Mouse (Mus musculus) embryonic facial prominence, embryonic 15.5 days (tissue): ENCODE results near the gene Dnajb14. TPM values are rescaled to one million over a fixed set of nuclear protein-coding genes. Genes with fewer than 3 reads are reported as not detected.
A peak's percentile ranks its signal among the peaks of the same experiment; 100 is the strongest.
"Not testable (repeated sequence)": the region's sequence is repeated elsewhere in the genome, so short reads cannot be mapped to it uniquely, and the experiment has no call there.

ENCODE experiments used
- ATAC-seq: fragments of 200-750 bp; cut with Nextera tagmentation; 2 replicates; pipeline ENCODE4 v1.8.0; 2017; ENCODE audit warnings: low read depth, moderate TSS enrichment; ENCODE audit not compliant: insufficient number of reproducible peaks, low FRiP score, low TSS enrichment
- H3K27ac ChIP-seq: fragments of 300-500 bp; sonication (generic); replicated peaks from 2 replicates; pipeline ENCODE4 v1.5.1; 2015; ENCODE audit warnings: mild to moderate bottlenecking, inconsistent platforms
- H3K27me3 ChIP-seq: fragments of 300-500 bp; sonication (generic); 2 replicates; pipeline ENCODE4 v1.6.1; 2015; ENCODE audit warnings: inconsistent platforms
- H3K36me3 ChIP-seq: fragments of 300-500 bp; sonication (generic); 2 replicates; pipeline ENCODE4 v1.6.1; 2015; ENCODE audit warnings: mild to moderate bottlenecking, inconsistent platforms
- H3K4me1 ChIP-seq: fragments of 300-500 bp; sonication (generic); 2 replicates; pipeline ENCODE4 v1.6.1; 2015; ENCODE audit warnings: inconsistent platforms
- H3K4me2 ChIP-seq: fragments of 300-500 bp; sonication (generic); replicated peaks from 2 replicates; pipeline ENCODE4 v1.6.1; 2015; ENCODE audit warnings: mild to moderate bottlenecking, inconsistent platforms
- H3K4me3 ChIP-seq: fragments of 300-500 bp; sonication (generic); replicated peaks from 2 replicates; pipeline ENCODE4 v1.5.1; 2015; ENCODE audit warnings: mild to moderate bottlenecking, inconsistent platforms
- H3K9ac ChIP-seq: fragments of 300-500 bp; sonication (generic); 2 replicates; pipeline ENCODE4 v1.6.1; 2015; ENCODE audit warnings: inconsistent platforms
- H3K9me3 ChIP-seq: fragments of 300-500 bp; sonication (generic); replicated peaks from 2 replicates; pipeline ENCODE4 v1.6.1; 2016; ENCODE audit warnings: inconsistent platforms
- WGBS: fragments of 180-500 bp; shearing (Covaris S2); methylation state at CpG from one replicate; pipeline ENCODE4 v1.1.7; 2015; 5-methylcytosine and 5-hydroxymethylcytosine counted together
- polyA plus RNA-seq: library from polyadenylated mRNA; unstranded; fragments of >200 nt; fragmentation: Nextera tagmentation; extraction: Ambion mirVana; gene quantifications from 2 replicates; pipeline ENCODE4 v1.2.1, GENCODE M21; 2015

Dnajb14 gene
- polyA plus RNA-seq, 1 experiment from 2014 or later: 13.9 TPM

GRCm38 (mm10) chr3:137846552-137846951 is 20.9 kb upstream of the Dnajb14 start:
- no peak overlapping the region for H3K4me3 ChIP-seq
- H3K9me3 ChIP-seq: no peaks in the 10 kb centered on the region
- H3K4me2 ChIP-seq: no peak overlapping the region
- no peak overlapping the region for H3K9ac ChIP-seq
- no peaks in the 10 kb centered on the region for H3K4me1 ChIP-seq
- no peaks in the 10 kb centered on the region for H3K27me3 ChIP-seq
- no peaks in the 10 kb centered on the region for H3K36me3 ChIP-seq
- H3K27ac ChIP-seq: no peak overlapping the region
- WGBS: 88% methylated on average over 5 of the region's 5 CpGs
- ATAC-seq: no peak

DNA sequence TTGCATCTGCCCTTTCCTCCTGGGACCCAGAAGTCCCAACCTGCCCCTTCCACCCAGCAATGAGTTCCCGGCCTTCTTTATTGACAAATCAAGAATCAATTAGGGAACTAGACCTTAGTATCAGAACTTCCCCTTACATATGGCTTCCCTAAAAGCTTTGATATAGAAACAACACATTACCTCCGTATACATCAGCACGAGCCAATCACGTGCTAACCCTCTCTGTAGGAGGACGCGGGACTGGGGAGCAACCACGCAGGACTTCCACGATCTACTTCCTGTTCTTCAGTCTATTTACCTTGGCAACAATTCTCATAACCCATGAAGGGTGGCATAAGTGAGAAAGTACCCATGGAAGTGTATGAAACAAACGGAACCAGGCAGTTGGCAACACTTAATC is 19.1 kb upstream of the Dnajb14 start:
- Histone ChIP-seq H3K9me3 (no peaks in the 10 kb centered on the region), H3K9ac (no peak overlapping the region), H3K36me3 (no peaks in the 10 kb centered on the region), H3K27me3 (no peaks in the 10 kb centered on the region), H3K4me3 (no peak overlapping the region), H3K4me2 (no peak overlapping the region), H3K27ac (no peak overlapping the region), H3K4me1 (no peaks in the 10 kb centered on the region)
- WGBS: 91% methylated on average over 9 of the region's 9 CpGs
- ATAC-seq: no peak

GRCm38 (mm10) chr3:137849697-137850096 is 17.8 kb upstream of the Dnajb14 start:
- Histone ChIP-seq H3K4me1 (no peaks in the 10 kb centered on the region), H3K9me3 (no peaks in the 10 kb centered on the region), H3K4me2 (no peak overlapping the region), H3K9ac (no peak overlapping the region), H3K36me3 (no peaks in the 10 kb centered on the region), H3K4me3 (no peak overlapping the region), H3K27ac (no peak overlapping the region), H3K27me3 (no peaks in the 10 kb centered on the region)
- ATAC-seq: no peak
- 87% methylated on average over 5 of the region's 5 CpGs for WGBS

GRCm38 (mm10) chr3:137851196-137851595 is 16.3 kb upstream of the Dnajb14 start:
- Histone ChIP-seq H3K36me3 (no peaks in the 10 kb centered on the region), H3K4me3 (no peak overlapping the region), H3K4me2 (no peak overlapping the region)

DNA sequence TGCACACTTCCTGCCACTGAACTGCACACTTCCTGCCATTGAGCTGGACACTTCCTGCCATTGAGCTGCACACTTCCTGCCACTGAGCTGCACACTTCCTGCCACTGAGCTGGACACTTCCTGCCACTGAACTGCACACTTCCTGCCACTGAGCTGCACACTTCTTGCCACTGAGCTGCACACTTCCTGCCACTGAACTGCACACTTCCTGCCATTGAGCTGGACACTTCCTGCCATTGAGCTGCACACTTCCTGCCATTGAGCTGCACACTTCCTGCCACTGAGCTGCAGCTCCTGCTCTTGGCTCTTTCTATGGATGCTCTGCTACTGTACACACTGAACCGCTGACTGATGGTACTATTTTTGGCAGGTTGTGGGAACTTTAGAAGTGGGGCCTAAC is 14.5 kb upstream of the Dnajb14 start:
- not testable (repeated sequence) for H3K4me3 ChIP-seq, H3K36me3 ChIP-seq, H3K4me1 ChIP-seq, H3K27me3 ChIP-seq, H3K4me2 ChIP-seq, H3K9ac ChIP-seq, H3K9me3 ChIP-seq, ATAC-seq, H3K27ac ChIP-seq
- 94% methylated on average over 1 of the region's 1 CpGs for WGBS

More at GRCm38 (mm10) chr3:137851196-137851595, 16.3 kb upstream of the Dnajb14 start:
- no peaks in the 10 kb centered on the region for H3K27me3 ChIP-seq
- WGBS: 87% methylated on average over 2 of the region's 2 CpGs
- H3K4me1 ChIP-seq: no peaks in the 10 kb centered on the region
- ATAC-seq: no peak
- no peaks in the 10 kb centered on the region for H3K9me3 ChIP-seq
- no peak overlapping the region for H3K27ac ChIP-seq
- no peak overlapping the region for H3K9ac ChIP-seq

DNA sequence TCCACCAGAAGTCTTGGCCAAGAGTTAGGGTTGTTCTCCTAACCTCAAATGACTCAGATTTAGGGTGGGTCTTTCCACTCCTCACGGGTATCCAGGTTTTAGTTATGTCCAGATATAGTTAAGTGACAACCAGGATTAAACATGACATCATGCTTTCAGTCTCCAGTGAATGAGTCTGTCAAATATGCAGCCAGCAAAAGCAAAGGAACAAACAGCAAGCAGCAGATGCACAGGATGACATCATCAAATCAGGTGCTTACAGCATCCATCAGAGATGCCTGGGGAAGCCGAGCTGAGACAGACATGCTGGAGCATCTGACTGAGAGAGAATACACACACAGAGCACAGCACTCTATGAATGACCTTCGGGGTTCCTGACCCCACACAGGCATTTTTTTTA is 12.1 kb upstream of the Dnajb14 start:
- no peak for ATAC-seq

GRCm38 (mm10) chr3:137856061-137856460 is 11.4 kb upstream of the Dnajb14 start:
- no peak for ATAC-seq
- Histone ChIP-seq H3K9me3 (no peaks in the 10 kb centered on the region), H3K4me3 (no peak overlapping the region)

More for the DNA sequence above, 12.1 kb upstream of the Dnajb14 start:
- H3K9ac ChIP-seq: no peak overlapping the region
- H3K36me3 ChIP-seq: no peaks in the 10 kb centered on the region
- no peaks in the 10 kb centered on the region for H3K9me3 ChIP-seq
- no peak overlapping the region for H3K27ac ChIP-seq
- no peaks in the 10 kb centered on the region for H3K27me3 ChIP-seq
- H3K4me3 ChIP-seq: no peak overlapping the region
- H3K4me2 ChIP-seq: no peak overlapping the region
- H3K4me1 ChIP-seq: no peaks in the 10 kb centered on the region
- 77% methylated on average over 3 of the region's 3 CpGs for WGBS

DNA sequence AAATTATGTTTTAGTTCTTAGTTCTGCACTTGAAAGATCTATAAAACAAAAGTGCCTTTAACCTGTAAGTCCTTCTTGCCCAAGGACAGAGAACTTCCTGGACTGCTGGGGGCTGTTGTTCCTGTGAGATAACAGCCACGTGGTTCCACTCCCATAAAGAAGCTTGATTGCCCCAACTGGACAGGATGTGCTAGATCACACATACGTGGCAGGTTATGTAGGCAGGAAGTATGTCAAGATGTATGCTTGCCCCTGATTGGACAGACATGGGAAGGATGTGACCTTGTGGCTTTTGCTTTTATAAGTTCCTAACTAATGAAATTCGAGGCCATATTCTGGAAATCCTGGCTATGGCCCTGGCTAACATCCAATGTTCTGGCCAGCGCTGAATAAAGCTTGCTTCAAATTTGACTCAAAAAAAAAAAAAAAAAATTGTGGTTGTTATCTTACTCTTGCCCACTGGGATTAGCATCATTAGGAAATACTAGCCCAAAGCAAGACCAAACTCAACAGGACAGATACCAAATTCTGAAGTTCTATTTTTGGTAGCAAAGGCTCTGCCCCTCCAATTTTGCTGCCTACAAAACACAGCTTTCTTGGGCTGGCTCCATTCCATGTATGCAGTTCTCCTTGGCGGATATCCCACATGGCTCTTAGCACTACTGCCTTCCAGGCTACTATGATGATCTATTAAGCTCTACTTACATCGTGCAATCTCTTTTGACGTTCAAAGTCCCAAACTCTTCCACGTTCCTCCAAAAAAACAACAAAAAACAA is 6.9 kb upstream of the Dnajb14 start:
- no peaks in the 10 kb centered on the region for H3K27me3 ChIP-seq
- no peak for ATAC-seq
- no peak overlapping the region for H3K27ac ChIP-seq
- H3K36me3 ChIP-seq: no peaks in the 10 kb centered on the region
- no peak overlapping the region for H3K4me2 ChIP-seq
- WGBS: 67% methylated on average over 8 of the region's 8 CpGs
- H3K4me3 ChIP-seq: no peak overlapping the region
- H3K9me3 ChIP-seq: no peaks in the 10 kb centered on the region
- H3K9ac ChIP-seq: no peak overlapping the region
- no peaks in the 10 kb centered on the region for H3K4me1 ChIP-seq

More at GRCm38 (mm10) chr3:137856061-137856460, 11.4 kb upstream of the Dnajb14 start:
- WGBS: 73% methylated on average over 7 of the region's 7 CpGs
- Histone ChIP-seq H3K4me2 (no peak overlapping the region), H3K9ac (no peak overlapping the region), H3K27me3 (no peaks in the 10 kb centered on the region), H3K4me1 (no peaks in the 10 kb centered on the region), H3K27ac (no peak overlapping the region), H3K36me3 (no peaks in the 10 kb centered on the region)

- H3K4me1 ChIP-seq: peaks cover 4% of the 10 kb centered on the region; the same call in 1 of the 2 replicates
- no peaks in the 10 kb centered on the region for H3K36me3 ChIP-seq
- no peaks in the 10 kb centered on the region for H3K27me3 ChIP-seq
- H3K9me3 ChIP-seq: no peaks in the 10 kb centered on the region
- H3K9ac ChIP-seq: no peak overlapping the region
- H3K27ac ChIP-seq: no peak overlapping the region
- H3K4me2 ChIP-seq: no peak overlapping the region
- no peak overlapping the region for H3K4me3 ChIP-seq
- whole genome bisulfite sequencing: 84% methylated on average over 4 of the region's 4 CpGs
- ATAC-seq: no peak
These were observed 6.0 kb upstream of the Dnajb14 start for GRCm38 (mm10) chr3:137861436-137861835.

DNA sequence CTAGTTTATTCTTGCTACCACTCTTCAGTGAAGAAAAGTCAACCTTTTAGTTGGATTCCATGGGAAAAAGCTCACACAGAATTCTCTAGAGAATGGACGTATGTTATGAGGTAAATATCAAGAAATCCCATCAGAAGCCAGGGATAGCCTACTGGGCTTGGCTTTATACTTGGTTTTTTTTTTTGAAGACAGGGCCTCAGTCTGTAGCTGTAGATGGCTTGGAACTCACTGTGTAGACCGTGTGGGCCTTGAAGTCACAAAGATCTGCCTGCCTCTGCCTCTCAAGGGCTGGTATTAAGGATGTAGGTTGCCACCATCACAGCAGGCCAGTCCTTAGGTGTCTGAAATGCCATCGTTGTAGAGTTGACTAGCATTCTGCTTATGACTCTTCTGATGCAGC is 4.9 kb upstream of the Dnajb14 start:
- H3K4me2 ChIP-seq: no peak overlapping the region
- H3K4me1 ChIP-seq: peaks cover 12% of the 10 kb centered on the region
- no peaks in the 10 kb centered on the region for H3K27me3 ChIP-seq
- no peak overlapping the region for H3K27ac ChIP-seq
- H3K36me3 ChIP-seq: no peaks in the 10 kb centered on the region
- no peak for ATAC-seq
- no peak overlapping the region for H3K9ac ChIP-seq
- no peak overlapping the region for H3K4me3 ChIP-seq
- no peaks in the 10 kb centered on the region for H3K9me3 ChIP-seq
- WGBS: 90% methylated on average over 3 of the region's 3 CpGs

DNA sequence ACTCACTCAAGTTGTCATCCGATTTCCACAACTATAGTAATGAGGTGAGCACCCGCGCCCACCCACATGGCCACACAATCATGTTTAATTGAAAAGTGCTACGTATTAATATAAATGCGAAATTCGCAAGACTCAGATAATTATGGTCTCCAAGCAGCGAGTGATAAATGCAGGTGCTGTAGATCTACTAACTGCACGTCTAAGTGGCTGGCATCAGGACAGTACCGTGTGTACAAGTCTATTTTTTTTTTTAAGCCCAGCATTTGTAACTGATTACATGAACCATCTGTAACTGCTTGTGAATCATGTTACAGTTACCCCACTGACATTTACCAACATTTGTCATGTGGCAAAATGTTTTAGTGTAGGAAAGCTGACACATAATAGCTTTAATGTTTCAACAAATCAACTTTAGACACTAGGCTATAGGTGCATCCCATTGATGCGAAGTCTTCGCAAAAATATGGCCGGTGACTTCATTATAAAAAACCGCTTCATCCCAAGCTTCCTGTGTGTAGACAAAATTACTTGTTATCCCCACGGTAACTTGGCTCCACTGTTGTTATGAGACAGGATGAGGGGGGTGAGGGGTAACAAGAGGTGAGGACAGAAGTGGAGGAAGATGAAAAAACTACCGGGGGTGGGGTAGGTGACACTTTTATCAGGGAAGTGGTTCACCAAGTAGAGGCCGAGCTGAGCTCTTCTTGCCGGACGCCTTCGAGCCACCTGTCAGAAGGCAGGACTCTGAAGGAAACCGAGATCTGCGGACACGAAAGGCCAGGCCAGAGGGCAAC is 3.9 kb upstream of the Dnajb14 start:
- peak overlapping the region; percentile 93 for H3K27ac ChIP-seq
- no peak for ATAC-seq
- 27% methylated on average over 22 of the region's 22 CpGs for WGBS

More for the DNA sequence above, 3.9 kb upstream of the Dnajb14 start:
- Histone ChIP-seq H3K4me2 (peak overlapping the region; percentile 61), H3K9me3 (no peaks in the 10 kb centered on the region), H3K27me3 (no peaks in the 10 kb centered on the region), H3K9ac (peak overlapping the region; percentile 57), H3K4me3 (peak overlapping the region; percentile 68), H3K36me3 (no peaks in the 10 kb centered on the region), H3K4me1 (peaks cover 12% of the 10 kb centered on the region)
